Mouse (Mus musculus): ENCODE results near the gene Ccdc82. TPM values are rescaled to one million over a fixed set of nuclear protein-coding genes. Genes with fewer than 3 reads are reported as not detected.

Gene Ccdc82
- polyA plus RNA-seq, 1 experiment from 2014 or later, result 6.0 TPM

GRCm38 (mm10) chr9:13251251-13251650 is 4.5 kb downstream of the Ccdc82 start:
- no peaks in the 10 kb centered on the region for H3K27me3 ChIP-seq
- H3K4me3 ChIP-seq (replicated peaks), result no peak overlapping the region
- H3K36me3 ChIP-seq, result no peaks in the 10 kb centered on the region
- ATAC-seq (ENCODE audit: insufficient number of reproducible peaks, insufficient read depth, low FRiP score, low TSS enrichment, low read depth), result no peak
- peaks cover 6% of the 10 kb centered on the region; the same call in 1 of the 2 replicates for H3K4me1 ChIP-seq (replicated peaks)
- H3K4me2 ChIP-seq, result no peak overlapping the region
- 79% methylated on average over 2 of the region's 2 CpGs for WGBS
- H3K9me3 ChIP-seq, result no peaks in the 10 kb centered on the region
- H3K27ac ChIP-seq, result no peak overlapping the region
- H3K9ac ChIP-seq (replicated peaks), result no peak overlapping the region

GRCm38 (mm10) chr9:13256726-13257125 is 10.0 kb downstream of the Ccdc82 start:
- no peak overlapping the region for H3K27ac ChIP-seq
- ATAC-seq (ENCODE audit: insufficient number of reproducible peaks, insufficient read depth, low FRiP score, low TSS enrichment, low read depth), result no peak
- WGBS, result 90% methylated on average over 1 of the region's 1 CpGs

GRCm38 (mm10) chr9:13258173-13258572 is 11.4 kb downstream of the Ccdc82 start:
- Histone ChIP-seq H3K4me2 (no peak overlapping the region), H3K9ac (replicated peaks) (no peak overlapping the region), H3K36me3 (no peaks in the 10 kb centered on the region), H3K4me3 (replicated peaks) (no peak overlapping the region), H3K27me3 (no peaks in the 10 kb centered on the region), H3K9me3 (no peaks in the 10 kb centered on the region), H3K4me1 (replicated peaks) (no peaks in the 10 kb centered on the region), H3K27ac (no peak overlapping the region)
- no peak for ATAC-seq (ENCODE audit: insufficient number of reproducible peaks, insufficient read depth, low FRiP score, low TSS enrichment, low read depth)
- 88% methylated on average over 2 of the region's 2 CpGs for WGBS

More at GRCm38 (mm10) chr9:13256726-13257125, 10.0 kb downstream of the Ccdc82 start:
- Histone ChIP-seq H3K4me3 (replicated peaks) (no peak overlapping the region), H3K9ac (replicated peaks) (no peak overlapping the region), H3K36me3 (no peaks in the 10 kb centered on the region), H3K9me3 (no peaks in the 10 kb centered on the region), H3K27me3 (no peaks in the 10 kb centered on the region), H3K4me2 (no peak overlapping the region), H3K4me1 (replicated peaks) (no peaks in the 10 kb centered on the region)

DNA sequence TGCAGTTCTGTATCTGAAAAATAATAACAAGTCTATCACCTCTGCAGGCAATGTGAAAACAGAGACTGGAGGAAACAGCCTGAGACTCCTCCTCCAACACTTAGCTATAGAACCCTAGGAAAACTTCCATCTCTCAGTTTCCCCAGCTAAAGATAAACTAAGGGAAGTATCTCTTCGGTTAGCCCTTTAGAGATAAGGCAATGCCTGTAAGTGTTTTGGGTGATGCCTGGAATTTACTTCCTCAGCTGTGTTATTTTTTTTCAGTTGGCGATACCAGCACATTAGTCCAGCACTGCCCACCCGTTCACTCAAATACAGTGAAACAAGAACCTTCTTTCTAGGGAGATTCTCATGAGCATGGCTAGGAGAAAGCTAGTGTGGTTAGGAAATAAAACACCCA is 14.2 kb downstream of the Ccdc82 start:
- H3K4me2 ChIP-seq, result no peak overlapping the region
- no peak for ATAC-seq (ENCODE audit: insufficient number of reproducible peaks, insufficient read depth, low FRiP score, low TSS enrichment, low read depth)
- no peak overlapping the region for H3K4me3 ChIP-seq (replicated peaks)
- no peak overlapping the region for H3K27ac ChIP-seq
- no peak overlapping the region for H3K9ac ChIP-seq (replicated peaks)
- no peaks in the 10 kb centered on the region for H3K36me3 ChIP-seq
- H3K4me1 ChIP-seq (replicated peaks), result no peaks in the 10 kb centered on the region
- H3K27me3 ChIP-seq, result no peaks in the 10 kb centered on the region
- no peaks in the 10 kb centered on the region for H3K9me3 ChIP-seq
- WGBS, result 83% methylated on average over 3 of the region's 3 CpGs

DNA sequence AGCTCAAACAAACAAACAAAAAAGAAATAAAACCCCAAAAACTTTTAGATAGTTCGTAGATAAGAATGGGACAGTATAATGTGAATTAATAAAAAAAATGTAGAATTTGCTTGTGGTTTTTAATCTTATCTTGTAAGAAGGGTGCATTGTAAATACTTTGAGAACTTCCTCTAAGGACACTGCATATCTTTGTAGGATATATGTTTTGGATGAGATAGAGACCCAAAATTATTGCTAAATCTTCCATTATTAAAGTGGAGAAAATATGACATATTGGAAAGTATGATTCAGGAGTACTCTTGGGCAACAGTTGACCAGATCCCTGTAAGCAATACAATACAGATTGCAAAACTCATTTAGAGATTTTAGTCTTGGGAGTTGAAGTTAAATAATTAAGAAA is 26.5 kb downstream of the Ccdc82 start:
- H3K4me1 ChIP-seq (replicated peaks), result no peaks in the 10 kb centered on the region
- H3K9ac ChIP-seq (replicated peaks), result no peak overlapping the region
- H3K36me3 ChIP-seq, result no peaks in the 10 kb centered on the region
- H3K27ac ChIP-seq, result no peak overlapping the region
- no peak overlapping the region for H3K4me2 ChIP-seq
- 95% methylated on average over 1 of the region's 1 CpGs for WGBS
- H3K9me3 ChIP-seq, result no peaks in the 10 kb centered on the region
- H3K4me3 ChIP-seq (replicated peaks), result no peak overlapping the region
- no peaks in the 10 kb centered on the region for H3K27me3 ChIP-seq
- ATAC-seq (ENCODE audit: insufficient number of reproducible peaks, insufficient read depth, low FRiP score, low TSS enrichment, low read depth), result no peak

GRCm38 (mm10) chr9:13287482-13287881 is 40.7 kb downstream of the Ccdc82 start:
- 58% methylated on average over 2 of the region's 2 CpGs for WGBS

GRCm38 (mm10) chr9:13296274-13297121 is 49.7 kb downstream of the Ccdc82 start:
- under 1% methylated on average over 28 of the region's 28 CpGs for WGBS
- no peaks in the 10 kb centered on the region for H3K27me3 ChIP-seq
- H3K4me3 ChIP-seq (replicated peaks), result peak overlapping the region; percentile 58
- peak overlapping the region; percentile 84 for H3K27ac ChIP-seq
- H3K36me3 ChIP-seq, result no peaks in the 10 kb centered on the region
- peaks cover 40% of the 10 kb centered on the region for H3K4me1 ChIP-seq (replicated peaks)
- ATAC-seq (ENCODE audit: insufficient number of reproducible peaks, insufficient read depth, low FRiP score, low TSS enrichment, low read depth), result peak; percentile 91
- peak overlapping the region; percentile 70 for H3K9ac ChIP-seq (replicated peaks)
- peak overlapping the region; percentile 96 for H3K4me2 ChIP-seq
- H3K9me3 ChIP-seq, result no peaks in the 10 kb centered on the region

More at GRCm38 (mm10) chr9:13287482-13287881, 40.7 kb downstream of the Ccdc82 start:
- Histone ChIP-seq H3K9me3 (no peaks in the 10 kb centered on the region), H3K4me2 (no peak overlapping the region), H3K4me1 (replicated peaks) (no peaks in the 10 kb centered on the region), H3K36me3 (no peaks in the 10 kb centered on the region), H3K27ac (no peak overlapping the region), H3K27me3 (no peaks in the 10 kb centered on the region), H3K4me3 (replicated peaks) (no peak overlapping the region), H3K9ac (replicated peaks) (no peak overlapping the region)
- ATAC-seq (ENCODE audit: insufficient number of reproducible peaks, insufficient read depth, low FRiP score, low TSS enrichment, low read depth), result no peak

- Histone ChIP-seq H3K27me3 (no peaks in the 10 kb centered on the region), H3K27ac (peak overlapping the region; percentile 84), H3K4me1 (replicated peaks) (peaks cover 47% of the 10 kb centered on the region)
Observed at GRCm38 (mm10) chr9:13297122-13297667, 50.4 kb downstream of the Ccdc82 start.

GRCm38 (mm10) chr9:13297668-13298512 is 51.1 kb downstream of the Ccdc82 start, which contains the start of gene Maml2:
Gene Maml2, plus strand, starts transcription at chr9:13297957.
- H3K9me3 ChIP-seq, result no peaks in the 10 kb centered on the region
- H3K4me1 ChIP-seq (replicated peaks), result peaks cover 51% of the 10 kb centered on the region
- peak; percentile 81 for ATAC-seq (ENCODE audit: insufficient number of reproducible peaks, insufficient read depth, low FRiP score, low TSS enrichment, low read depth)
- H3K27ac ChIP-seq, result peak within 1 kb of the TSS; percentile 84
- H3K4me2 ChIP-seq, result peak within 1 kb of the TSS; percentile 96
- H3K9ac ChIP-seq (replicated peaks), result peak within 1 kb of the TSS; percentile 70
- under 1% methylated on average over 23 of the region's 23 CpGs for WGBS
- H3K27me3 ChIP-seq, result no peaks in the 10 kb centered on the region
- peak within 1 kb of the TSS; percentile 58 for H3K4me3 ChIP-seq (replicated peaks)
- no peaks in the 10 kb centered on the region for H3K36me3 ChIP-seq

More at GRCm38 (mm10) chr9:13297122-13297667, 50.4 kb downstream of the Ccdc82 start:
- Histone ChIP-seq H3K9ac (replicated peaks) (peak overlapping the region; percentile 70), H3K4me3 (replicated peaks) (peak overlapping the region; percentile 58), H3K9me3 (no peaks in the 10 kb centered on the region), H3K36me3 (no peaks in the 10 kb centered on the region), H3K4me2 (peak overlapping the region; percentile 96)
- no peak for ATAC-seq (ENCODE audit: insufficient number of reproducible peaks, insufficient read depth, low FRiP score, low TSS enrichment, low read depth)
- WGBS, result under 1% methylated on average over 12 of the region's 12 CpGs

DNA sequence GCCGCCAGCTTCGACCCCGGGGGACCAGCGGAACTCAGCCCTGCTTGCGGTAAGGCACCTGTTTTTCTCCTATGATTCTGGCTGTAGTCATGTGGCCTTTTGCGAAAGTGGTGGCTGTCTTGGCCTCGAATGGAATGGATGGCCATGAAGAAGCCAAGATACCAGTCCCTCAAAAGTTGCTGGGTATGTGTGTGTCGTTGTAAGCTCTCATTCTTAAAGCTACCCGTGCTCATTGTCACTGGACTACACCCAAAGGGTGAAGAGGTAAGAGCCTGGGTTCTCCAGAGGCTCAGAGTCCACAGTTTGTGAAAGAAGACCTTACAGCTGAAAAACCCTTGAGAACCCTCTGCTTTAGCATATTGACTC is 51.7 kb downstream of the Ccdc82 start:
- peak overlapping the region; percentile 58 for H3K4me3 ChIP-seq (replicated peaks)
- H3K27me3 ChIP-seq, result no peaks in the 10 kb centered on the region

GRCm38 (mm10) chr9:13299190-13299589 is 52.4 kb downstream of the Ccdc82 start:
- no peak for ATAC-seq (ENCODE audit: insufficient number of reproducible peaks, insufficient read depth, low FRiP score, low TSS enrichment, low read depth)
- peak overlapping the region; percentile 96 for H3K4me2 ChIP-seq
- H3K9me3 ChIP-seq, result no peaks in the 10 kb centered on the region
- no peaks in the 10 kb centered on the region for H3K36me3 ChIP-seq
- peak overlapping the region; percentile 58 for H3K4me3 ChIP-seq (replicated peaks)
- H3K27ac ChIP-seq, result no peak overlapping the region
- no peak overlapping the region for H3K9ac ChIP-seq (replicated peaks)
- peaks cover 57% of the 10 kb centered on the region for H3K4me1 ChIP-seq (replicated peaks)
- 81% methylated on average over 6 of the region's 6 CpGs for WGBS
- H3K27me3 ChIP-seq, result no peaks in the 10 kb centered on the region

More for the DNA sequence above, 51.7 kb downstream of the Ccdc82 start:
- peak overlapping the region; percentile 96 for H3K4me2 ChIP-seq
- no peak for ATAC-seq (ENCODE audit: insufficient number of reproducible peaks, insufficient read depth, low FRiP score, low TSS enrichment, low read depth)
- H3K9me3 ChIP-seq, result no peaks in the 10 kb centered on the region
- peaks cover 51% of the 10 kb centered on the region for H3K4me1 ChIP-seq (replicated peaks)
- H3K36me3 ChIP-seq, result no peaks in the 10 kb centered on the region
- H3K27ac ChIP-seq, result peak overlapping the region; percentile 84
- peak overlapping the region; percentile 70 for H3K9ac ChIP-seq (replicated peaks)
- WGBS, result 28% methylated on average over 9 of the region's 9 CpGs
